Mouse (Mus musculus) intestine, embryonic 15.5 days (tissue): ENCODE results near the gene Top2a. TPM values are rescaled to one million over a fixed set of nuclear protein-coding genes. Genes with fewer than 3 reads are reported as not detected.

Experiments used
- ATAC-seq: fragments of 200-750 bp; cut with Nextera tagmentation; 2 replicates; pipeline ENCODE4 v1.8.0; 2017; ENCODE audit warnings: moderate TSS enrichment, moderate library complexity
- H3K27ac ChIP-seq: fragments of 300-500 bp; sonication (generic); 2 replicates; pipeline ENCODE4 v1.5.1; 2015; ENCODE audit warnings: mild to moderate bottlenecking, inconsistent platforms
- H3K27me3 ChIP-seq: fragments of 300-500 bp; sonication (generic); replicated peaks from 2 replicates; pipeline ENCODE4 v1.6.1; 2015; ENCODE audit warnings: inconsistent platforms
- H3K36me3 ChIP-seq: fragments of 300-500 bp; sonication (generic); 2 replicates; pipeline ENCODE4 v1.6.1; 2015; ENCODE audit warnings: inconsistent platforms
- H3K4me1 ChIP-seq: fragments of 300-500 bp; sonication (generic); replicated peaks from 2 replicates; pipeline ENCODE4 v1.6.1; 2015; ENCODE audit warnings: inconsistent platforms
- H3K4me2 ChIP-seq: fragments of 300-500 bp; sonication (generic); replicated peaks from 2 replicates; pipeline ENCODE4 v1.6.1; 2015; ENCODE audit warnings: mild to moderate bottlenecking, inconsistent platforms
- H3K4me3 ChIP-seq: fragments of 300-500 bp; sonication (generic); replicated peaks from 2 replicates; pipeline ENCODE4 v1.5.1; 2015; ENCODE audit warnings: inconsistent platforms
- H3K9ac ChIP-seq: fragments of 300-500 bp; sonication (generic); 2 replicates; pipeline ENCODE4 v1.6.1; 2015; ENCODE audit warnings: inconsistent platforms
- H3K9me3 ChIP-seq: fragments of 300-500 bp; sonication (generic); 2 replicates; pipeline ENCODE4 v1.6.1; 2016; ENCODE audit warnings: inconsistent platforms
- WGBS: fragments of 180-500 bp; shearing (Covaris S2); methylation state at CpG from one replicate; pipeline ENCODE4 v1.1.7; 2015; 5-methylcytosine and 5-hydroxymethylcytosine counted together
- polyA plus RNA-seq: library from polyadenylated mRNA; unstranded; fragments of >200 nt; fragmentation: Nextera tagmentation; extraction: Ambion mirVana; gene quantifications from 2 replicates; pipeline ENCODE4 v1.2.1, GENCODE M21; 2015

Gene Top2a
- 183 and 194 TPM in 2 replicates for polyA plus RNA-seq

GRCm38 (mm10) chr11:99023500-99024467 lies at the start of gene Top2a:
TSS of gene Top2a (minus strand) at chr11:99024189.
- WGBS = under 1% methylated on average over 54 of the region's 54 CpGs
- Histone ChIP-seq H3K9me3 (no peaks in the 10 kb centered on the region), H3K4me3 (peak within 1 kb of the TSS; percentile 74), H3K9ac (peak within 1 kb of the TSS; percentile 73), H3K4me1 (no peaks in the 10 kb centered on the region), H3K36me3 (peaks cover 6% of the 10 kb centered on the region), H3K27me3 (no peaks in the 10 kb centered on the region), H3K27ac (peak within 1 kb of the TSS; percentile 63), H3K4me2 (peak within 1 kb of the TSS; percentile 52)
- ATAC-seq = peak; percentile 97

GRCm38 (mm10) chr11:99073781-99074180 lies 49.8 kb upstream of the Top2a start:
- Histone ChIP-seq H3K9me3 (no peaks in the 10 kb centered on the region), H3K4me3 (no peak overlapping the region), H3K27ac (no peak overlapping the region), H3K36me3 (no peaks in the 10 kb centered on the region), H3K9ac (no peak overlapping the region), H3K4me2 (no peak overlapping the region), H3K27me3 (no peaks in the 10 kb centered on the region), H3K4me1 (peaks cover 11% of the 10 kb centered on the region; the same call in 1 of the 2 replicates)
- ATAC-seq = no peak
- 65% methylated on average over 5 of the region's 5 CpGs for WGBS

GRCm38 (mm10) chr11:99071866-99072265 lies 47.9 kb upstream of the Top2a start:
- Histone ChIP-seq H3K9ac (no peak overlapping the region), H3K27ac (no peak overlapping the region), H3K36me3 (no peaks in the 10 kb centered on the region), H3K9me3 (no peaks in the 10 kb centered on the region), H3K4me3 (no peak overlapping the region), H3K4me2 (no peak overlapping the region), H3K4me1 (peaks cover 11% of the 10 kb centered on the region; the same call in 1 of the 2 replicates), H3K27me3 (no peaks in the 10 kb centered on the region)
- ATAC-seq = no peak; the same call in 1 of the 2 replicates
- WGBS = 22% methylated on average over 6 of the region's 6 CpGs

GRCm38 (mm10) chr11:99068455-99068854 lies 44.5 kb upstream of the Top2a start:
- no peak overlapping the region for H3K4me3 ChIP-seq
- no peaks in the 10 kb centered on the region for H3K9me3 ChIP-seq
- 77% methylated on average over 5 of the region's 5 CpGs for WGBS
- peaks cover 20% of the 10 kb centered on the region for H3K4me1 ChIP-seq
- H3K36me3 ChIP-seq = no peaks in the 10 kb centered on the region
- H3K27ac ChIP-seq = no peak overlapping the region
- no peak overlapping the region for H3K9ac ChIP-seq
- no peak for ATAC-seq
- H3K27me3 ChIP-seq = no peaks in the 10 kb centered on the region
- no peak overlapping the region for H3K4me2 ChIP-seq

GRCm38 (mm10) chr11:99067591-99067990 lies 43.6 kb upstream of the Top2a start:
- ATAC-seq = no peak
- Histone ChIP-seq H3K9me3 (no peaks in the 10 kb centered on the region), H3K27ac (no peak overlapping the region), H3K36me3 (no peaks in the 10 kb centered on the region), H3K4me2 (no peak overlapping the region), H3K4me1 (peaks cover 25% of the 10 kb centered on the region), H3K4me3 (no peak overlapping the region), H3K9ac (no peak overlapping the region), H3K27me3 (no peaks in the 10 kb centered on the region)
- 89% methylated on average over 8 of the region's 8 CpGs for WGBS

- WGBS = 17% methylated on average over 2 of the region's 2 CpGs
- H3K27ac ChIP-seq = 0 out of 2 replicates have a peak overlapping the region, but pooled peaks have one; percentile 10
- H3K4me3 ChIP-seq = no peak overlapping the region
- H3K36me3 ChIP-seq = no peaks in the 10 kb centered on the region
- H3K9me3 ChIP-seq = no peaks in the 10 kb centered on the region
- H3K9ac ChIP-seq = no peak overlapping the region
- H3K27me3 ChIP-seq = no peaks in the 10 kb centered on the region
- peak; percentile 61 for ATAC-seq
- no peak overlapping the region for H3K4me2 ChIP-seq
- H3K4me1 ChIP-seq = peaks cover 18% of the 10 kb centered on the region
Observed at GRCm38 (mm10) chr11:99065979-99066378, 42.0 kb upstream of the Top2a start.

- Histone ChIP-seq H3K27ac (0 out of 2 replicates have a peak overlapping the region, but pooled peaks have one; percentile 10), H3K36me3 (no peaks in the 10 kb centered on the region), H3K4me1 (peaks cover 18% of the 10 kb centered on the region), H3K27me3 (no peaks in the 10 kb centered on the region), H3K9me3 (no peaks in the 10 kb centered on the region), H3K9ac (no peak overlapping the region), H3K4me3 (no peak overlapping the region), H3K4me2 (no peak overlapping the region)
- 73% methylated on average over 3 of the region's 3 CpGs for WGBS
- ATAC-seq = no peak
Observed at GRCm38 (mm10) chr11:99065353-99065752, 41.4 kb upstream of the Top2a start.

GRCm38 (mm10) chr11:99063406-99064131 lies 39.6 kb upstream of the Top2a start:
- 42% methylated on average over 8 of the region's 8 CpGs for WGBS
- no peaks in the 10 kb centered on the region for H3K27me3 ChIP-seq
- H3K27ac ChIP-seq = peak overlapping the region; percentile 63
- no peak overlapping the region for H3K4me3 ChIP-seq
- H3K4me1 ChIP-seq = peaks cover 16% of the 10 kb centered on the region
- no peaks in the 10 kb centered on the region for H3K9me3 ChIP-seq
- H3K9ac ChIP-seq = peak overlapping the region; percentile 17; the same call in 1 of the 2 replicates
- ATAC-seq = peak; percentile 72
- H3K4me2 ChIP-seq = peak overlapping the region; percentile 22; the same call in 1 of the 2 replicates
- H3K36me3 ChIP-seq = no peaks in the 10 kb centered on the region

GRCm38 (mm10) chr11:99062661-99063060 lies 38.7 kb upstream of the Top2a start:
- H3K4me2 ChIP-seq = no peak overlapping the region
- H3K27ac ChIP-seq = no peak overlapping the region
- H3K36me3 ChIP-seq = no peaks in the 10 kb centered on the region
- peaks cover 16% of the 10 kb centered on the region for H3K4me1 ChIP-seq
- no peaks in the 10 kb centered on the region for H3K27me3 ChIP-seq
- no peak overlapping the region for H3K9ac ChIP-seq
- H3K4me3 ChIP-seq = no peak overlapping the region
- no peak for ATAC-seq
- H3K9me3 ChIP-seq = no peaks in the 10 kb centered on the region
- WGBS = 87% methylated on average over 7 of the region's 7 CpGs

GRCm38 (mm10) chr11:99060435-99060834 lies 36.4 kb upstream of the Top2a start:
- H3K4me2 ChIP-seq = no peak overlapping the region
- H3K4me1 ChIP-seq = peaks cover 15% of the 10 kb centered on the region
- no peaks in the 10 kb centered on the region for H3K9me3 ChIP-seq
- no peaks in the 10 kb centered on the region for H3K27me3 ChIP-seq
- H3K36me3 ChIP-seq = no peaks in the 10 kb centered on the region
- no peak overlapping the region for H3K4me3 ChIP-seq
- 79% methylated on average over 3 of the region's 3 CpGs for WGBS
- H3K9ac ChIP-seq = no peak overlapping the region
- ATAC-seq = no peak
- H3K27ac ChIP-seq = no peak overlapping the region

GRCm38 (mm10) chr11:99055571-99056452 lies 31.8 kb upstream of the Top2a start:
- no peaks in the 10 kb centered on the region for H3K27me3 ChIP-seq
- H3K4me2 ChIP-seq = no peak overlapping the region
- H3K9me3 ChIP-seq = no peaks in the 10 kb centered on the region
- peaks cover 12% of the 10 kb centered on the region for H3K4me1 ChIP-seq
- ATAC-seq = peak; percentile 59
- 21% methylated on average over 8 of the region's 8 CpGs for WGBS
- H3K4me3 ChIP-seq = no peak overlapping the region
- H3K9ac ChIP-seq = no peak overlapping the region
- H3K36me3 ChIP-seq = peaks cover 15% of the 10 kb centered on the region
- H3K27ac ChIP-seq = peak overlapping the region; percentile 62
